Mouse (Mus musculus) adrenal gland, postnatal 4 days (tissue): ENCODE data around the gene Sult5a1. TPM values are rescaled to one million over a fixed set of nuclear protein-coding genes. Genes with fewer than 3 reads are reported as not detected.
"Not testable (repeated sequence)": the region's sequence is repeated elsewhere in the genome, so short reads cannot be mapped to it uniquely, and the experiment has no call there.

Experiments
- DNase-seq, 2 experiments: peaks; one replicate each; pipeline ENCODE4 v3.0.0; 2021 to 2022; ENCODE audit warnings: low spot score in 2 of 2, mixed read lengths in 2 of 2
- microRNA-seq: library from miRNA; unstranded; fragments of <30 nt; microRNA quantifications from one replicate; pipeline ENCODE4 v1.2.0, GENCODE M21; 2021
- total RNA-seq, 2 experiments: library from RNA; stranded (reverse); gene quantifications; 2 replicates each; pipeline ENCODE4 v1.2.3; 2021

Gene Sult5a1
- total RNA-seq, 2 experiments from 2014 or later = 14.6 to 16.6 TPM

DNA sequence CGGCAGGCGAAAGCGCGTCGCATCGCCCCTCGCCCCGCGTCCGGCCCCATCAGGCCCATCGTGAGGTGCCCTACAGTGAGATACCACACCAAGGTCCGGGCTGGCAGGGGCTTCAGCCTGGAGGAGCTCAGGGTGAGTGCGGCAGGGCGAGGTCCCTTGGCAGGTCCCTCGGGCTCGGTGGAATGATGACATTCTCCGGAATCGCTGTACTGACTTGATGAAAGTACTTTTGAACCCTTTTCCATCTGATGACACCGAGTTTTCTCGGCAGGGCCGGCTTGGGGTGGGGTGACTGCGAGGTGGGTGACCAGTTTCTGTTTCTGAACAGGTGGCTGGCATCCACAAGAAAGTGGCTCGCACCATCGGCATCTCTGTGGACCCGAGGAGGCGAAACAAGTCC is 55.3 kb downstream of the Sult5a1 start:
- not testable (repeated sequence) for DNase-seq

GRCm38 (mm10) chr8:123101735-123102685 is 56.1 kb downstream of the Sult5a1 start, which contains the start of gene Rpl13:
Rpl13 (plus strand) TSS chr8:123102350.
- peak; percentile 92 to 93 for DNase-seq

GRCm38 (mm10) chr8:123101244-123101643 is 56.9 kb downstream of the Sult5a1 start:
- DNase-seq = no peak

DNA sequence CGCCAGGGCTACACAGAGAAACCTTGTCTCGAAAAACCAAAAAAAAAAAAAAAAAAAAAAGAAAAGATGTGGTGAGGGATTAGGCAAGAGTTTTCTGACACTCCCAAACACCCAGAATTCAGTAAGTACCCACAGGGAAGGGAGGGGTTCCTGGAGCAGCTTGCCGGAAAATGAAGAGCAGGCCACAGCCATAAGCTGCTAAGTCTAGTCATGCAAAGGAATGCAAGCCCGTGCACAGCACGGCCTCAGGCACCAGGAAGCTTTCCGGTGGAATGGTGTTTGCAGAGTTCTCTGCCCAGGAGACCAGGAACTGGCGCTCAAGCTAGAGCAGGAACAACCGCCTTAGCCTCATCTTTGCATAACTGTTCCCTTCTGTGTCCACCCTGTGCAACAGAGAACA is 57.8 kb downstream of the Sult5a1 start:
- no peak for DNase-seq

GRCm38 (mm10) chr8:123097786-123098584 is 60.1 kb downstream of the Sult5a1 start:
- DNase-seq = no peak

DNA sequence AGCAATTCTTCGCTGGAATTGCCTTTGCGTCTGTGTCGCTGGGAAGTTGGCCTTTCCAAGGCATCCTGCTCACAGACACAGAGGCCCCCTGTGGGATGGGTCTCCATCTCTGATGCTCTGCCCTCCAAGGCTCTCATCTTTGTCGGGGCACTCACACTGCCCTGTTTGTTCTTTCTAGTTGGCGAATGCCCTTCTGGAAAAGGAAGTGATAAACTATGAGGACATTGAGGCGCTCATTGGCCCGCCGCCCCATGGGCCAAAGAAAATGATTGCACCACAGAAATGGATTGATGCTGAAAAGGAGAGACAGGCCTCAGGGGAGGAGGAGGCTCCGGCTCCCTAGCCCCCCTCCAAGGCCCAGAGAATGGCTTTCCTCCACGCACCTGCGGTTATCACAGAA is 60.9 kb downstream of the Sult5a1 start:
- no peak for DNase-seq

Small RNA genes lying within 50 kb of the gene (microRNA-seq; reads per million reads assigned to microRNA genes)
- not detected for gene Mir7079
- 1.3 reads per million for gene Mir7080

Other genes starting within 250 kb of the Sult5a1 start
- 100 to 1,000 TPM; 132 TPM for gene Ankrd11, start 116.0 kb downstream of the Sult5a1 start, total RNA-seq
- gene Spg7, start 95.4 kb downstream of the Sult5a1 start, total RNA-seq = 10 to 100 TPM; 67.6 to 72.6 TPM
- 100 to 1,000 TPM; 895 to 902 TPM for gene Rpl13, start 56.0 kb downstream of the Sult5a1 start, total RNA-seq
- gene Cpne7, start 40.9 kb downstream of the Sult5a1 start, total RNA-seq = 1 to 10 TPM; 6.3 to 7.3 TPM
- 10 to 100 TPM; 16.8 to 29.2 TPM for gene Dpep1, start 27.9 kb upstream of the Sult5a1 start, total RNA-seq
- gene Chmp1a, start 54.4 kb upstream of the Sult5a1 start, total RNA-seq = 100 to 1,000 TPM in 1 of 2 experiments, 10 to 100 TPM in 1; 97.3 to 105 TPM
- 1 to 10 TPM; 4.0 to 4.5 TPM for gene Spata33, start 54.5 kb upstream of the Sult5a1 start, total RNA-seq
- gene Cdk10, start 66.5 kb upstream of the Sult5a1 start, total RNA-seq = 10 to 100 TPM; 79.6 to 82.6 TPM
- 10 to 100 TPM; 11.6 to 11.9 TPM for gene Spata2l, start 77.9 kb upstream of the Sult5a1 start, total RNA-seq
- gene Zfp276, start 95.9 kb upstream of the Sult5a1 start, total RNA-seq = 10 to 100 TPM; 28.3 to 30.1 TPM
- 10 to 100 TPM; 33.8 to 46.6 TPM for gene Vps9d1, start 96.0 kb upstream of the Sult5a1 start, total RNA-seq
- 10 to 100 TPM; 18.8 to 24.0 TPM for gene Fanca, start 160.3 kb upstream of the Sult5a1 start, total RNA-seq
- 1 to 10 TPM; 3.6 to 4.0 TPM for gene Spire2, start 174.4 kb upstream of the Sult5a1 start, total RNA-seq
- 100 to 1,000 TPM; 221 to 224 TPM for gene Tcf25, start 215.4 kb upstream of the Sult5a1 start, total RNA-seq
- under 1 TPM in 1 of 2 experiments, not detected in 1; 0.14 TPM for gene Mc1r, start 248.8 kb upstream of the Sult5a1 start, total RNA-seq